Mouse (Mus musculus) midbrain, embryonic 14.5 days (tissue): ENCODE data around the gene AU040320. TPM values are rescaled to one million over a fixed set of nuclear protein-coding genes. Genes with fewer than 3 reads are reported as not detected.

ENCODE experiments used
- ATAC-seq: fragments of 200-750 bp; cut with Nextera tagmentation; 2 replicates; pipeline ENCODE4 v1.8.0; 2017; ENCODE audit warnings: moderate number of reproducible peaks, moderate library complexity; ENCODE audit not compliant: low FRiP score, low TSS enrichment
- DNase-seq: peaks from one replicate; pipeline ENCODE4 v3.0.0-alpha.2; 2015
- H3K27ac ChIP-seq: fragments of 300-500 bp; sonication (generic); replicated peaks from 2 replicates; pipeline ENCODE4 v1.5.1; 2014; ENCODE audit warnings: mild to moderate bottlenecking, low read depth, low read length, moderate library complexity
- H3K27me3 ChIP-seq: fragments of 300-500 bp; sonication (generic); 2 replicates; pipeline ENCODE4 v1.6.1; 2014; ENCODE audit warnings: low read length, control low read depth, mixed read lengths; ENCODE audit not compliant: control insufficient read depth, insufficient read depth
- H3K36me3 ChIP-seq: fragments of 300-500 bp; sonication (generic); 2 replicates; pipeline ENCODE4 v1.6.1; 2014; ENCODE audit warnings: low read length, control low read depth; ENCODE audit not compliant: control insufficient read depth, insufficient read depth
- H3K4me1 ChIP-seq: fragments of 300-500 bp; sonication (generic); 2 replicates; pipeline ENCODE4 v1.6.1; 2014; ENCODE audit warnings: mild to moderate bottlenecking, antibody characterized with exemption, low read length, control low read depth; ENCODE audit not compliant: control insufficient read depth, insufficient read depth
- H3K4me2 ChIP-seq: fragments of 300-500 bp; sonication (generic); 2 replicates; pipeline ENCODE4 v1.6.1; 2014; ENCODE audit warnings: mild to moderate bottlenecking, low read length, moderate library complexity
- H3K4me3 ChIP-seq: fragments of 300-500 bp; sonication (generic); replicated peaks from 2 replicates; pipeline ENCODE4 v1.5.1; 2014; ENCODE audit warnings: low read depth, low read length
- H3K9ac ChIP-seq: fragments of 300-500 bp; sonication (generic); replicated peaks from 2 replicates; pipeline ENCODE4 v1.6.1; 2014; ENCODE audit warnings: mild to moderate bottlenecking, low read length, moderate library complexity
- H3K9me3 ChIP-seq: fragments of 300-500 bp; sonication (generic); 2 replicates; pipeline ENCODE4 v1.6.1; 2016; ENCODE audit warnings: low read length, control low read depth, mixed read lengths; ENCODE audit not compliant: control insufficient read depth
- WGBS: fragments of 180-500 bp; shearing (Covaris S2); extraction: QIAGEN DNeasy Blood & Tissue Kit; methylation state at CpG from one replicate; pipeline ENCODE4 v1.1.7; 2014; 5-methylcytosine and 5-hydroxymethylcytosine counted together
- polyA plus RNA-seq: library from polyadenylated mRNA; unstranded; fragments of >200 nt; fragmentation: Nextera tagmentation; extraction: Ambion mirVana; gene quantifications from 2 replicates; pipeline ENCODE4 v1.2.1, GENCODE M21; 2014

AU040320 gene
- polyA plus RNA-seq, 1 experiment from 2014 or later: 38.9 TPM

- Histone ChIP-seq H3K36me3 (no peaks in the 10 kb centered on the region), H3K9ac (no peak overlapping the region), H3K4me2 (peak overlapping the region; percentile 43), H3K27me3 (peaks cover 96% of the 10 kb centered on the region), H3K4me1 (no peaks in the 10 kb centered on the region), H3K4me3 (peak overlapping the region; percentile 28), H3K9me3 (no peaks in the 10 kb centered on the region), H3K27ac (no peak overlapping the region)
- DNase-seq: peak; percentile 28
- ATAC-seq: no peak
- 2% methylated on average over 61 of the region's 62 CpGs for WGBS
These were observed 17.9 kb upstream of the AU040320 start for GRCm38 (mm10) chr4:126735382-126736000.

GRCm38 (mm10) chr4:126736001-126736414, 17.3 kb upstream of the AU040320 start, which contains the start of gene Tfap2e:
Tfap2e (minus strand) TSS chr4:126736240.
- peak within 1 kb of the TSS; percentile 43 for H3K4me2 ChIP-seq
- H3K4me1 ChIP-seq: no peaks in the 10 kb centered on the region
- no peaks in the 10 kb centered on the region for H3K9me3 ChIP-seq
- H3K9ac ChIP-seq: no peak within 1 kb of the TSS; the same call in 1 of the 2 replicates
- no peaks in the 10 kb centered on the region for H3K36me3 ChIP-seq
- H3K4me3 ChIP-seq: peak within 1 kb of the TSS; percentile 28
- WGBS: 1% methylated on average over 32 of the region's 32 CpGs
- peaks cover 94% of the 10 kb centered on the region for H3K27me3 ChIP-seq
- ATAC-seq (peak; percentile 46; the same call in 1 of the 2 replicates), DNase-seq (peak; percentile 77)
- no peak within 1 kb of the TSS for H3K27ac ChIP-seq

GRCm38 (mm10) chr4:126739966-126740676, 13.2 kb upstream of the AU040320 start:
- H3K27ac ChIP-seq: no peak overlapping the region
- H3K4me2 ChIP-seq: no peak overlapping the region
- no peak overlapping the region for H3K9ac ChIP-seq
- H3K36me3 ChIP-seq: peaks cover 17% of the 10 kb centered on the region
- ATAC-seq (no peak), DNase-seq (no peak)
- no peak overlapping the region for H3K4me3 ChIP-seq
- 14% methylated on average over 10 of the region's 10 CpGs for WGBS
- no peaks in the 10 kb centered on the region for H3K4me1 ChIP-seq
- H3K9me3 ChIP-seq: no peaks in the 10 kb centered on the region
- H3K27me3 ChIP-seq: peaks cover 84% of the 10 kb centered on the region

GRCm38 (mm10) chr4:126741448-126741847, 11.9 kb upstream of the AU040320 start:
- ATAC-seq (no peak), DNase-seq (peak; percentile 94)
- Histone ChIP-seq H3K9me3 (no peaks in the 10 kb centered on the region), H3K4me3 (no peak overlapping the region), H3K4me2 (no peak overlapping the region), H3K27me3 (peaks cover 71% of the 10 kb centered on the region), H3K36me3 (peaks cover 30% of the 10 kb centered on the region), H3K4me1 (no peaks in the 10 kb centered on the region), H3K27ac (no peak overlapping the region), H3K9ac (no peak overlapping the region)
- 7% methylated on average over 12 of the region's 12 CpGs for WGBS

- no peak for DNase-seq
- 67% methylated on average over 2 of the region's 2 CpGs for WGBS
- Histone ChIP-seq H3K9me3 (no peaks in the 10 kb centered on the region), H3K27ac (no peak overlapping the region), H3K4me2 (no peak overlapping the region), H3K36me3 (peaks cover 43% of the 10 kb centered on the region), H3K9ac (no peak overlapping the region), H3K4me1 (no peaks in the 10 kb centered on the region), H3K4me3 (no peak overlapping the region), H3K27me3 (peaks cover 56% of the 10 kb centered on the region)
- ATAC-seq: no peak
These were observed 10.4 kb upstream of the AU040320 start for GRCm38 (mm10) chr4:126742976-126743375.

- 8% methylated on average over 11 of the region's 11 CpGs for WGBS
- H3K4me1 ChIP-seq: peaks cover 3% of the 10 kb centered on the region; the same call in 1 of the 2 replicates
- ATAC-seq (no peak), DNase-seq (peak; percentile 36)
- no peak overlapping the region for H3K4me2 ChIP-seq
- no peak overlapping the region for H3K9ac ChIP-seq
- peaks cover 49% of the 10 kb centered on the region; the same call in 1 of the 2 replicates for H3K27me3 ChIP-seq
- H3K4me3 ChIP-seq: no peak overlapping the region
- H3K9me3 ChIP-seq: no peaks in the 10 kb centered on the region
- H3K36me3 ChIP-seq: peaks cover 51% of the 10 kb centered on the region
- no peak overlapping the region for H3K27ac ChIP-seq
These were observed 9.6 kb upstream of the AU040320 start for GRCm38 (mm10) chr4:126743713-126744112.

GRCm38 (mm10) chr4:126744831-126745230, 8.5 kb upstream of the AU040320 start:
- Histone ChIP-seq H3K4me2 (no peak overlapping the region), H3K9ac (no peak overlapping the region), H3K27me3 (peaks cover 39% of the 10 kb centered on the region; the same call in 1 of the 2 replicates), H3K27ac (no peak overlapping the region), H3K36me3 (peaks cover 62% of the 10 kb centered on the region), H3K4me3 (no peak overlapping the region), H3K4me1 (peaks cover 14% of the 10 kb centered on the region; the same call in 1 of the 2 replicates), H3K9me3 (no peaks in the 10 kb centered on the region)
- no peak for DNase-seq
- no peak for ATAC-seq
- 87% methylated on average over 14 of the region's 14 CpGs for WGBS

GRCm38 (mm10) chr4:126745506-126746193, 7.7 kb upstream of the AU040320 start:
- Histone ChIP-seq H3K36me3 (peaks cover 69% of the 10 kb centered on the region), H3K27ac (no peak overlapping the region), H3K9ac (no peak overlapping the region), H3K27me3 (peaks cover 35% of the 10 kb centered on the region; the same call in 1 of the 2 replicates), H3K4me1 (peaks cover 20% of the 10 kb centered on the region; the same call in 1 of the 2 replicates), H3K4me2 (no peak overlapping the region), H3K9me3 (no peaks in the 10 kb centered on the region), H3K4me3 (no peak overlapping the region)
- DNase-seq (peak; percentile 81), ATAC-seq (no peak)
- WGBS: 33% methylated on average over 13 of the region's 13 CpGs
